Mouse (Mus musculus) G1E-ER4 (cell line): ENCODE data around the gene Foxm1. TPM values are rescaled to one million over a fixed set of nuclear protein-coding genes. Genes with fewer than 3 reads are reported as not detected.

ENCODE experiments used
- GATA1 ChIP-seq: IDR thresholded peaks from one replicate; pipeline ENCODE4 v1.8.0; 2012; ENCODE audit warnings: low read length, inconsistent platforms
- polyA plus RNA-seq: library from polyadenylated mRNA; stranded (reverse); fragments of >175 nt; gene quantifications from 2 replicates; pipeline ENCODE4 v1.2.3, GENCODE M21; 2012

Foxm1 gene
- polyA plus RNA-seq = 59.5 and 69.3 TPM in 2 replicates

- TF ChIP-seq GATA1 = no peak
Measured at GRCm38 (mm10) chr6:128362381-128363006, at the start of gene Foxm1, which contains the start of gene Rhno1. Gene Foxm1 (plus strand): TSS chr6:128362967. Gene Rhno1 (minus strand): TSS chr6:128362911.

DNA sequence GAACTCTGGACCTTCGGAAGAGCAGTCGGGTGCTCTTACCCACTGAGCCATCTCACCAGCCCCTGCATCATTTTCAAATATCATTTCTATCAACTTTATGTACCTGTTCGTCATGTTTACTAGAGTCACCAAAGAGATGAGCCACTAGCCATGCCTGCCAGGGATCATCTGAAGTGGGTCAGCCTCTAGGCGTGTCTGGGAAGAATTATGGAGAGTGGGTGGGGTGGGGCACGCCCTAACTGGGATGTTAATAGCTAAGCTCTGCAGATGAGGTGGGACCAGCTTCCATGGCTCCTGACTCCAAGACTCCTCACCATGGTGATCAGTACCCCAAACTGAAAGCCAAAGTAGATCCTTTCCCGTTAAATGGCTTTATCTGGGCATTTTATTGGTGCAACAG is 48.0 kb upstream of the Foxm1 start:
- no peak for TF ChIP-seq GATA1

- no peak for TF ChIP-seq GATA1
Measured at GRCm38 (mm10) chr6:128315597-128315996, 47.2 kb upstream of the Foxm1 start.

- no peak for TF ChIP-seq GATA1
Measured at GRCm38 (mm10) chr6:128318317-128318716, 44.5 kb upstream of the Foxm1 start.

GRCm38 (mm10) chr6:128334397-128335124 is 28.2 kb upstream of the Foxm1 start:
- no peak for TF ChIP-seq GATA1

GRCm38 (mm10) chr6:128337467-128337866 is 25.3 kb upstream of the Foxm1 start:
- no peak for TF ChIP-seq GATA1

DNA sequence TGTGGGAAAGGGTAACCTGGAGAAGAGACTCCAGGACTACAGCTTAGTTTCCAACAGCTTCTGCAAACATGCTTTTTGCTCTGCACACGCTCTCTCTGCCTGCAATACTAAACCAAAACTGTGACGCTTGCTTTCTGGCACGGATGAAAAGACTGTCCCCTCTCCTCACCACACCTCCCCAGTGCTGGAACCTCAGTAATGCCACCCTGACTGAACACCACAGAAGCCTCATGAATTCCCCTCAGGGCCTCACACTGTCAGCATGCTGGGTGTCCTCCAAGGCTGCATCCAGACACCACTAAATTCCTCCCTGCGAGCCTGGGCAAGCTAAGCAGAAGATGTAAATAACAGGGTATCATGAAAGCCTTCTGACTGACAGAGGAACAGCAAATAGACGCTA is 23.9 kb upstream of the Foxm1 start:
- TF ChIP-seq GATA1 = no peak

DNA sequence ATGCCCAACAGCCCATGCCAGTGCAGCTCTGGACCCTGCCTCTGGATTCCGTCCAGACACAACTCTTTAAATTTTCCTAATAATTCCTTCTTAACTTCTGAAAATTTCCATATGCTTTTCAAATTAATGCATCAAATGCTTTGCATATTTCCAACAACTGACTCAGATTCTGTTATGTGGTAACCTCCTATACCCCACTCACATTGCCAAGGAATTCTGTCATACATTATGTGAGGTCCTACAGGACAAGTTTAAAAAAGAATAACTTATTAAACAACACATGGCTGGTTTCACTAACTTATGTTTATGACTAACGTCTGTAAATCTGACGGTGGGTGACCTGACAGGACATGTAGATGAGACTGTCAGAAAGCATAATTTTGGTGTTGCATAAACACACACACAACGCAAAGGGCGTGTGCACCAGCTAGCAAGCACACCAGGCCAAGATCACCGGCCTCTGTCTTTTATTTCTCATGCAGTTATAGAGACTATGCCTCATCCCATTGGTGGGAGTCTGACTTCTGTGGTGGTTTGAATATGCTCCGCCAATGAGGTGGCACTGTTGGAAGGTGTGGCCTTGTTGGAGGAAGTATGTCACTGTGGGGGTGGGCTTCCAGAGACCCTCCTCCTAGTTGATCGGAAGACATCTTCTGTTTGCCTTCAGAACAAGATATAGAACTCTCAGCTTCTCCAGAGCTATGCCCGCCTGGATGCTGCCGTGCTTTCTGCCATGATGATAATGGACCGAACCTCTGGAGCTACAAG is 20.6 kb upstream of the Foxm1 start:
- TF ChIP-seq GATA1 = no peak

DNA sequence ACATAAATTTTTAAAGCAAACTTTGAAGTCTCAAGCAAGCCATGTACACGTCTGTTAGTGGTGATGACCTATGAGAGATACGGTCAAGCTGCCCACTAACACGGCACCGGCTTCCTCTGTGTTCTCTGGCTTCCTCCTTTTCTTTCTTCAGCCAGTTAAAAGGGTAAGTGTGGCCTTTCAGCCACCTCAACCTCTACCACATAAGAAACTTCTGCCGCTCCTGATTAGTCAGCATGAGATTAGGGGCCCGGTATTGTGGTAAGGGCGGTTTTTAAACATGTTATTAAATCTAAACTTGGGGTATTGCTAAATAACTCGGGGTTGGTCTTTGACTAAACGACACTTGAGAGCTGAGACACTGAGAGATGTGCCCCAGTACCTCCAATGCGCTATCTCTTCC is 17.1 kb upstream of the Foxm1 start:
- TF ChIP-seq GATA1 = no peak

DNA sequence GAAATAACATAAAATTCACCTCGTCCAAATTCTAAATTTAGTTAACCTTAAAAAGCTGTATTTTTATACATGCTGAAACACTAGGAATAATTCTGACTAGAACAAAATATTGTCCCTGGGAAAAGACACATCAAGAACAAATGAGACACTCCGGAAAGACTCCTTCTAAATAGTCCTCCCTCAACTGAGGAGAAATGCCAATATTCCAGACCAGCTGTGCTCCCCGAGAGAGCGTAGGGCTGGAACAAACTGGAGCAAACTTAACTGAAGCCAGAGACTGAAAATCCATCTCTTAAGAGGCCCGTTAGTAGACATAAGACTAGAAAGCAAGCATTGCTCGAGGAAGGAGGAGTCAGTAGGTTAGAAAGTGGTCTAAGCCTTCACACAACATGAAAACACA is 16.0 kb upstream of the Foxm1 start:
- no peak for TF ChIP-seq GATA1

DNA sequence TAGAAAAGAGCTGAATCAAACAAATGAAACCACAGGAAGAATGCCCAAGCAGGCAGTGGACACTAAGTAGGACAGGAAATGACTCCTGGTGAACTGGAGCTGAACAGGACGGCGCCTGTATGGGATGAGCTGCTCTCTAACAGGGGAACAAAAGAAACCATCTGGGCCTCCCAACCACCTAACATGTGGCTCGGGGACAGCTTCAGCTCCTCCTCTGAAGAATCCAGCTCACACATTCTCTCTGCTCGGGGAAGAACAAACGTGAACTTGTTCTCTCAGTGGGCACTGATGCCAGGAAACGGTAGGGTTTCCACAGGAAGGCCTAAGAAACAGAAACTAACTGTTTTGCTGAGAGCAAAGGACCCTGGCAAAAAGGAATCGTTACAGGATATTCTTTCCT is 13.1 kb upstream of the Foxm1 start:
- TF ChIP-seq GATA1 = no peak

- no peak for TF ChIP-seq GATA1
Measured at GRCm38 (mm10) chr6:128354140-128354539, 8.6 kb upstream of the Foxm1 start.

GRCm38 (mm10) chr6:128355201-128355681 is 7.5 kb upstream of the Foxm1 start:
- TF ChIP-seq GATA1 = no peak

DNA sequence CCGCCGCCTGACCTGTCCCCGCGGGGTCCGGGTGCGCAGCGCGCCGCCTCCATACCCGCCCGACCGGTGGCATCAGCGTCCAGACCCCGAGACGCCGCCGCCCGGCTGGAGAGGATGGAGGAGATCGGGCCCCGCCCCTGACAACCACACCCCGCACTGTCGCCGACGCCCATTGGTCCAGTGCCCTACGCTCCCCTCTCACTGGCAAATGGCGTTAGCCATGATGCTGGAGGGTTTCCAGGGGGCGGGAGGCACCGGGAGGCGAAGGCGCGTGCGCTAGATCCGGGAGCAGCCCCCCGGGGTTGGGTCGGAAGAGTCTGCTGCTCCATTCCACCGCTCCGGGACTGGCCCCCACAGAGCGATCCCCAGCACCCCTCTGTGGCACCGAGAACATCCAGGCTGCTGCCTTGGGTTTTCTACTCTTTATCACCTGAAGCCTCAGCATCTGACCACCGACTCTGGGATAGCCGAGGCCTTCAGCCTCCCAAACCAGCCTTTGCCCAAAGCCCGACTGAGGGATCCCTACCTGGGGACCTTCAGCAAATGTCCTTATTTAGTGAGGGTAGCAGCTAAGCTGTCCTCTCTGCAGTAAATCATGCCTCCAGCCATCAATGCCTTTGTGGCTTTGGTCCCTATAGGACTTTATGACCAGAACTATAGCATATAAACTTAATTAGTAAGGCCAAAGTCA is 6.9 kb upstream of the Foxm1 start, which contains the start of gene Tulp3:
Gene Tulp3, minus strand, starts transcription at position 126 of the 691 bp plus-strand sequence.
- no peak for TF ChIP-seq GATA1

DNA sequence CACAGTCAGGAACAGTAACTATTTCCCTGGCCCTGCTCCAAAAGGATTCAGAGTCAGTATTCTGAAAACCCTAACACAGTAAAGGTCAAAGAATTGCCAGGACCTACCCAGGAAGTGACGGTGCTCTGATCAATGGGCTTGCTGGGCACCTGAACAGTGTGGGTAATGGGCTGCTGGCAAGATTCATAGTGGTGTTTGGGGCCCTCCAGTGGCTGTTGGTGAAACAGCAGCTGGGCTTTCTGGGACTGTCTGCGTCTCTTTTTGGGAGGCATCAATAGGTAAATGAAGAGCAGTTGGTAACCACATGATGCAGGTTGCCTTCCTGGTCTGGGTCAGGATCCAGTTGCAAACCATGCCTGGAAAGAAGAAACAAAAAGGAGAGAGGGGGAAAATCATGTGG is 3.8 kb upstream of the Foxm1 start:
- no peak for TF ChIP-seq GATA1

DNA sequence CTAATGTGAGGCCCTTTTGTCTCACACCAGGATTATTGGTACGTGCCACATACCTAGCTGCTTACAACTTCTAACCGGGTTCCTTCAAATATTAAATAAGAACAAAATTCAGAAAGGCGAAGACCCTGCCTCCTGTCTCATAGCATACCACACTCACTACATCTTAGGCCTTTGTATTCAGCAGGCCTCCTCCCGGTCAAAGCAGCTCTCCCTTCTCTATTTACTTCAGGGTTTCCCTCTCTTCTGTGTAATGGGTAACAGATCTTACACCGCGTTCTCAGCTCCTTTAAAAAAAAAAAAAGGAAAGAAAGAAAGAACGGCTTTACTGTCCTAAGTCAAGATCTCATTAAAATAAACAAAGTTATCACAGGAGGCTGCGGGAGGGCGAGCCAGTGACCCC is 866 bp upstream of the Foxm1 start:
- no peak for TF ChIP-seq GATA1
